Mouse (Mus musculus): ENCODE measurements around the gene Tex46. TPM values are rescaled to one million over a fixed set of nuclear protein-coding genes. Genes with fewer than 3 reads are reported as not detected.

The Tex46 gene
- polyA plus RNA-seq, 1 experiment, result not detected

DNA sequence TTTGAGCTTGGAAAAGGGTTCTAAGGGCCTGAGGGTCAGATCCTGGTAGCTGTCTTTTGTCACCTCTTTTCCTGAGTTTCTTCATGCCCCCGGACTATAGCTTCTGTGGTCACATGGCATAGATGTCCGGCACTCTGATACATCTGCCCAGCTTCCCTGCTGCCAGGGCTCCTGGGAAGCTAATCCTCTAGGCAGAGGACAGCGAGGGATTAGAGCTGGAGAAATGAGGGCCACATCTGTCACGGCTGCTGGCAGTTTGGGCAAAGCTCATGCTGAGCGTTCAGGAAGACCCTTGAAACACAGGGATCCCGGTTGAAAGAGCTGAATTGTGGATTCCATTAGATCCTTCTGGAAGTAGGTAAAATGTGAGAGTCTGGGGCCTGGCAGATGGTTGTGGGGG, 12.2 kb downstream of the Tex46 start, which contains the start of gene Lactbl1:
TSS of gene Lactbl1 (plus strand) at position 234 of the 400 bp plus-strand sequence.
- Histone ChIP-seq H3K27ac (ENCODE audit: insufficient read depth, low read length) (no peak within 1 kb of the TSS), H3K4me1 (ENCODE audit: control insufficient read depth, insufficient read depth, low read length) (no peaks in the 10 kb centered on the region), H3K4me3 (ENCODE audit: insufficient read depth, low read length) (no peak within 1 kb of the TSS)
- TF ChIP-seq POLR2A (IDR thresholded peaks at IDR 0.05; ENCODE audit: extremely low read depth, insufficient read depth, low read length), result no peak
- no peak for TF ChIP-seq CTCF (IDR thresholded peaks at IDR 0.05; ENCODE audit: extremely low read depth, insufficient read depth, low read length)

DNA sequence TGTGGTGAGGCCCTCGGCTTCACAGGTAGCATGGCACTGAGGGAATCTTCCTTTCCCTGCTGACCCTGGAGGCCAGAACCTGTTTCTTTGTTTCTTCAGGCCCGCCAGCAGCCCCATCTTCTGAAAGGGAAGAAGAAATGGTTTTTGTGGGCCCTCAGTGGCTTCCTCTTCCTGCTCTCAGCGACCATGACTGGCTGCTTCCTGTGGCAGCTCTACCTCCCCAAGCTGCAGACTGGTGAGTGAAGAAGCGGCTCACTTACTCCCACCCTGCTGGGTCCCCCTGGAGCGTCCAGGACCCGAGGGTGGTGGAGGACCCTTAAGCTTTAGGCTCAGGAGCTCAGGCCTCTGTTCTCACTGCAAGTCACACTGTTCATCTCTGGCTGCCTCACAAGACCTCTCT, 16.4 kb downstream of the Tex46 start:
- Histone ChIP-seq H3K27ac (ENCODE audit: insufficient read depth, low read length) (no peak overlapping the region), H3K4me1 (ENCODE audit: control insufficient read depth, insufficient read depth, low read length) (no peaks in the 10 kb centered on the region), H3K4me3 (ENCODE audit: insufficient read depth, low read length) (no peak overlapping the region)
- no peak for TF ChIP-seq POLR2A (IDR thresholded peaks at IDR 0.05; ENCODE audit: extremely low read depth, insufficient read depth, low read length)
- TF ChIP-seq CTCF (IDR thresholded peaks at IDR 0.05; ENCODE audit: extremely low read depth, insufficient read depth, low read length), result no peak

DNA sequence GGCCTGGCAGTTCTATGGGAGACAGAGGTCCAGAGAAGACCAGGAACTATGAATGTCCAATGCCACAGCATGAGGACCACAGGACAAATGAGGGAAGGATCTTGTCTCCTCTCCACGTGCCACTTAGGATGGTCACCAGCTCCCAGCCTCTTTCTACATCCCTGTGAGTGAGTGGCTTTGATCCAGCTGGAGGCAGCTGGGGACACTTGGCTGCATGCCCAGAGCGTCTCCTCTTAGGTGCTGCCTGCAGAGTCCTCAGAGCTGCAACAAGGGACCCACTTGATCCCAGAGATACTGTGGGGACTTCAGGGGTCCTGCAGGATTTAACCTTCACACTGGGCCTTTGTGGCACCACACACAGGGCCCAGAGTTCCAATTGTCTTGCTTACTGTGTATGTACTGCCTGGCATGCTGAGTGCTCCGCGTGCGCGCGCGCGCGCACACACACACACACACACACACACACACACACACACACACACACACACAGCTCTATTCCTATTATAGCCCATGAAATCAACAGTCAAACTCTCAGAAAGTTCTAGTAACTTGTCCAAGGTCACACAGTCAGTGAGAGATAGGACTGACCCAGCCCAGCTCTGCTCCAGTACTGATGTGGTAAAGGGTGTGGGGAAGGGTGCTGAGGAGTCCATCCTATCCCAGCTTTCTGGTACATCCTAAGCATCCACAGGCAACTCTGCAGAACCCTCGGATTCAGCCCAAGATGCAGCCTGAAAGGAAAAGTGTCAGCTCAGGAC, 21.2 kb downstream of the Tex46 start:
- Histone ChIP-seq H3K27ac (ENCODE audit: insufficient read depth, low read length) (no peak overlapping the region), H3K4me1 (ENCODE audit: control insufficient read depth, insufficient read depth, low read length) (no peaks in the 10 kb centered on the region), H3K4me3 (ENCODE audit: insufficient read depth, low read length) (no peak overlapping the region)
- TF ChIP-seq POLR2A (IDR thresholded peaks at IDR 0.05; ENCODE audit: extremely low read depth, insufficient read depth, low read length), result no peak
- TF ChIP-seq CTCF (IDR thresholded peaks at IDR 0.05; ENCODE audit: extremely low read depth, insufficient read depth, low read length), result no peak

DNA sequence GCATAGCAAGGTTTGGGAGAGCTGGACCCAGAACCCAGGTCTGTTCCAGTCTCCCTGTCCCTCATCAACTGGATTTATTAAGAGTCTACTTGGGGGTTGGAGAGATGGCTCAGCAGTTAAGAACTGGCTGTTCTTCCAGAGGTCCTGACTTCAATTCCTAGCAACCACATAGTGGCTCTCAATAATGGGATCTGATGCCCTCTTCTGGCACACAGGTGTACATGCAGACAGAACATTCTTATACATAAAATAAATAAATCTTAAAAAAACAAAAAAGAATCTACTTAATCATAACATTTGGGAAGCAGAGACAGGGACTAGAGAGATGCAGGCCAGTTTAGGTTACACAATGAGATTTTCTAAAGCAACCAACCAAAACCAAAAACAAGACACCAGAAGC, 25.8 kb downstream of the Tex46 start:
- Histone ChIP-seq H3K4me1 (ENCODE audit: control insufficient read depth, insufficient read depth, low read length) (no peaks in the 10 kb centered on the region), H3K4me3 (ENCODE audit: insufficient read depth, low read length) (no peak overlapping the region), H3K27ac (ENCODE audit: insufficient read depth, low read length) (no peak overlapping the region)
- TF ChIP-seq CTCF (IDR thresholded peaks at IDR 0.05; ENCODE audit: extremely low read depth, insufficient read depth, low read length), result no peak
- no peak for TF ChIP-seq POLR2A (IDR thresholded peaks at IDR 0.05; ENCODE audit: extremely low read depth, insufficient read depth, low read length)

DNA sequence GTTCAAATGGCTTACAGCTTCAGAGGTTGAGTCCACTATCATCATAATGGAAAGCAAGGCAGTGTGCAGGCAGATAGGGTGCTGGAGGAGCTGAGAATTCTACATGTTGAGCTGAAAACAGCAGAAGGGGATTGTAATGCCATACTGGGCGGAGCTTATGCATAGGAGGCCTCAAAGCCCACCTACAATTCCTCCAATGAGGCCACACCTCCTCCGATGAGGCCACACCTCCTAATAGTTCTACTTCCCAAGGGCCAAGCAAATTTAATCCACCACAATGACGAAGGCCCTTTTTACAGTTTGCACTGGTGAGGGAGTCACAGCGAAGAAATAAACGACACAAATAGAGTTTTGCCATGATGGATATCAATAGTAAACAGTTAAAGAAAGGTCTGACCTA, 26.3 kb downstream of the Tex46 start:
- Histone ChIP-seq H3K4me1 (ENCODE audit: control insufficient read depth, insufficient read depth, low read length) (no peaks in the 10 kb centered on the region), H3K27ac (ENCODE audit: insufficient read depth, low read length) (no peak overlapping the region), H3K4me3 (ENCODE audit: insufficient read depth, low read length) (no peak overlapping the region)
- TF ChIP-seq CTCF (IDR thresholded peaks at IDR 0.05; ENCODE audit: extremely low read depth, insufficient read depth, low read length), result no peak
- TF ChIP-seq POLR2A (IDR thresholded peaks at IDR 0.05; ENCODE audit: extremely low read depth, insufficient read depth, low read length), result no peak

DNA sequence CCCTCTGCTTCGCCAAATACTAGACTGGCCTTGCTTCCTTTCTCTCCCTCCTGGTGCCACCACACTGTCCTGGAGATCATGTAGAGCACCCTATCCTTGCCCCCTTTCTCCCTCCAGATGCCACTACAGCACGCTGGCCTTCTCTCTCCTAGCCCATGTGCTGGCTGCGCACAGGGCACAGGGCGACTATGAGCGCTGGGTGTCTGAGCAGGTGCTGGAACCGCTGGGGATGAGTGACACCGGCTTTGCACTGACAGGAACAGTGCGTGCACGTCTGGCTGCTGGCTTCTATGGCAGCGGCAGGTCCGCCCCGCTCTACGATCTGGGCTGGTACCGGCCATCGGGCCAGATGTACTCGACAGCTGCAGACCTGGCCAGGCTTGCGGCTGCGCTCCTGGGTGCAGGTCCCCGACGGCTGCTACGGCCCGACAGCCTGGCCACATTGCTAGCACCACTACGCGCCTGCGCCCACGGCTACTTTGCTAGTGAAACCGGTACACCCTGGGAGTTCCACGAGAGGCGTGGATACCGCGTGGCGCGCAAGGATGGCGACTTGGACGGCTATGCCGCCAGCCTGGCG, 26.8 kb downstream of the Tex46 start:
- Histone ChIP-seq H3K27ac (ENCODE audit: insufficient read depth, low read length) (no peak overlapping the region), H3K4me3 (ENCODE audit: insufficient read depth, low read length) (peak overlapping the region; percentile 28), H3K4me1 (ENCODE audit: control insufficient read depth, insufficient read depth, low read length) (no peaks in the 10 kb centered on the region)
- TF ChIP-seq CTCF (IDR thresholded peaks at IDR 0.05; ENCODE audit: extremely low read depth, insufficient read depth, low read length), result no peak
- no peak for TF ChIP-seq POLR2A (IDR thresholded peaks at IDR 0.05; ENCODE audit: extremely low read depth, insufficient read depth, low read length)

DNA sequence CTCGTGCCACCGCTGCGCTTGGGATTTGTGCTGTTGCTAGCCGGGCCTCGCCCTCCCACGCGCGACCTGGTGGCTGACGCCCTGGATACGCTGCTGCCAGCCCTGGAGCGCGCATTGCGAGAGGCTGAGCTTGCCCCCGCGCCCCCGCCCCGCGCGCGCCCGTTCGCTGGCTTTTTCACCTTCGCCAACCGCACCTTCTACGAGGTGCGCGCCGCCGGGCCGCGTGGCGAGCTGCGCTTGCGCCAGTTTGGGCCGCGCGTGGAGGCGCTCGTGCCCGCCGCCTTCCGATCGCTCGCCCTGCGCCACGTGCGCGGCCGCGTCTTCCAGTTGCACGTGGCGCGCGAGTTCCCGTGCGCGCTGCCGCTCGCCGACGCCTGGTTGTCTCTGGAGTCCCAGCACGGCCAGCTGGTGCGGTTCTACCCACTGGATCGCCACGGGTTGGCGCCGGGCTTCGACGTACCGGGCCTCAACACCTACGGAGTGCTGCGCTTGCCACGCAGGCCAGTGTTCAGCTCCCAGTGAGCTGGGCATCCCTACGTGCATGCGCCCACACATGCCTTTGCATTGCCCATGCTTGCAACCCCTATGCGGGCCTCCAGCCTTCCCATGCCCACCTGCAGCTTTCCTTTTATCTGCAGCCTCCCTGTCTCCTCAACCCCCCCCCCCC, 27.5 kb downstream of the Tex46 start:
- TF ChIP-seq CTCF (IDR thresholded peaks at IDR 0.05; ENCODE audit: extremely low read depth, insufficient read depth, low read length), result no peak
- 0 out of 2 replicates have a peak, but pooled peaks have one; percentile 28 for TF ChIP-seq POLR2A (IDR thresholded peaks at IDR 0.05; ENCODE audit: extremely low read depth, insufficient read depth, low read length)
- Histone ChIP-seq H3K27ac (ENCODE audit: insufficient read depth, low read length) (no peak overlapping the region), H3K4me3 (ENCODE audit: insufficient read depth, low read length) (peak overlapping the region; percentile 28), H3K4me1 (ENCODE audit: control insufficient read depth, insufficient read depth, low read length) (no peaks in the 10 kb centered on the region)

DNA sequence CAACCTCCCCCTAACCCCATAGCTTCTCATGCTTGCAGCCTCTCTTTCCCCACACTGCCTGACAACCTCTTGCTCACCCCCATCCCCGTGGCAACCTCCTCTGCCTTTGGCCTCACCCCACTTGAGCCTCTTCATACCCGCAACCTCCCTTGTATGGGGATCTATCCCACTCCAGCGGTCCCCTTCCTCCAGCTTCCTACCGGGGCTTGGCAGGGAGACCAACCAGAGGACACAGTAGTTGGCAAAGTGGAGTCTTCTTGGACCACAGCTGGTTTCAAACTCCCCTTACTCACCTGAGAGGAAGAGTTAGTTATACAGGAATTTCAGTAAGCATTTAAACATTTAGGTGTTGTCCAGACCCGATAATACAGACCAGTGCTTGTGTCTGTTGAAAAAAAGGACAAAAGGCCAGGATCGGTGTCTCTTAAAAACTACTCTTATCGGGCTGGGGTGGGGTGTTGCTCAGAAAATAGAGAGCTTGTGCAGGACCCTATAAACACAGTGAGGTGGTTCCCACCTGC, 28.1 kb downstream of the Tex46 start:
- Histone ChIP-seq H3K27ac (ENCODE audit: insufficient read depth, low read length) (no peak overlapping the region), H3K4me3 (ENCODE audit: insufficient read depth, low read length) (peak overlapping the region; percentile 28; the same call in 1 of the 2 replicates), H3K4me1 (ENCODE audit: control insufficient read depth, insufficient read depth, low read length) (no peaks in the 10 kb centered on the region)
- TF ChIP-seq POLR2A (IDR thresholded peaks at IDR 0.05; ENCODE audit: extremely low read depth, insufficient read depth, low read length), result no peak
- no peak for TF ChIP-seq CTCF (IDR thresholded peaks at IDR 0.05; ENCODE audit: extremely low read depth, insufficient read depth, low read length)

DNA sequence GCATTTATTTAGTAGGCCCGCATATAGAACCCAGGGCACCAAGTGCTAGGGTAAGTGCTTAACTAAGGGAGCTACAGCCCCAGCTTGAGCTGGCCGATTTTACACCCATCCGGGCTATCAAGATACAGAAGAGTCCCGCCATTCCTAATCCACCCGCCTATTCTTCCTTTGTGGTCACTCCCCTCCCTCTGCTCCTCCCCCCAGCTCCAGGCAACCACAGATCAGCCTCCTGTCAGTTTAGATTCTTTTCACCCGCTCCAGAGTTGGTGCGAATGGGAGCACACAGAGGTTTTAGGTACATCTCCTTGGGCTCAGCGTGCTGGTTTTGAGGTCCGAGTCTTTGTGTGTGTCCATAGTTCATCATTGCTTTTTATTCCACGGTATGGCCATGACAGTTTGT, 28.7 kb downstream of the Tex46 start:
- no peaks in the 10 kb centered on the region for H3K4me1 ChIP-seq (ENCODE audit: control insufficient read depth, insufficient read depth, low read length)
- H3K27ac ChIP-seq (ENCODE audit: insufficient read depth, low read length), result no peak overlapping the region
- no peak overlapping the region for H3K4me3 ChIP-seq (ENCODE audit: insufficient read depth, low read length)
- no peak for TF ChIP-seq POLR2A (IDR thresholded peaks at IDR 0.05; ENCODE audit: extremely low read depth, insufficient read depth, low read length)
- no peak for TF ChIP-seq CTCF (IDR thresholded peaks at IDR 0.05; ENCODE audit: extremely low read depth, insufficient read depth, low read length)

Measured in cortical plate, adult 2 months (tissue).